Mouse (Mus musculus) C2C12 (cell line): Measurements from ENCODE around the gene Gbx2.

Experiments
- CTCF ChIP-seq: IDR thresholded peaks from one replicate; pipeline ENCODE4 v1.5.1; 2011; ENCODE audit not compliant: control insufficient read depth, insufficient read depth, insufficient read length
- MAX ChIP-seq: IDR thresholded peaks from one replicate; pipeline ENCODE4 v1.6.1; 2011; ENCODE audit warnings: mild to moderate bottlenecking, control low read depth
- MYOD1 ChIP-seq: IDR thresholded peaks from one replicate; pipeline ENCODE4 v1.6.1; 2011; ENCODE audit warnings: low read depth; ENCODE audit not compliant: control insufficient read depth, insufficient read length
- USF1 ChIP-seq: IDR thresholded peaks from one replicate; pipeline ENCODE4 v1.6.1; 2011; ENCODE audit warnings: low read depth, mild to moderate bottlenecking, control low read depth, moderate library complexity

GRCm38 (mm10) chr1:89902641-89903040 is 28.3 kb downstream of the Gbx2 start:
- no peak for TF ChIP-seq CTCF
- TF ChIP-seq MAX: no peak
- TF ChIP-seq MYOD1: no peak
- TF ChIP-seq USF1: no peak
